Mouse (Mus musculus) heart, embryonic 13.5 days (tissue): ENCODE results near the gene Slc16a10. TPM values are rescaled to one million over a fixed set of nuclear protein-coding genes. Genes with fewer than 3 reads are reported as not detected.

ENCODE experiments used
- ATAC-seq: fragments of 200-750 bp; cut with Nextera tagmentation; 2 replicates; pipeline ENCODE4 v1.8.0; 2017; ENCODE audit warnings: moderate TSS enrichment; ENCODE audit not compliant: insufficient number of reproducible peaks, low FRiP score, low TSS enrichment; ENCODE audit errors: extremely low read depth
- H3K27ac ChIP-seq: fragments of 300-500 bp; sonication (generic); replicated peaks from 2 replicates; pipeline ENCODE4 v1.5.1; 2015; ENCODE audit warnings: moderate library complexity, mild to moderate bottlenecking, inconsistent platforms
- H3K27me3 ChIP-seq: fragments of 300-500 bp; sonication (generic); replicated peaks from 2 replicates; pipeline ENCODE4 v1.6.1; 2015; ENCODE audit warnings: mild to moderate bottlenecking, inconsistent platforms
- H3K36me3 ChIP-seq: fragments of 300-500 bp; sonication (generic); 2 replicates; pipeline ENCODE4 v1.6.1; 2015; ENCODE audit warnings: mild to moderate bottlenecking, inconsistent platforms
- H3K4me1 ChIP-seq: fragments of 300-500 bp; sonication (generic); 2 replicates; pipeline ENCODE4 v1.6.1; 2015; ENCODE audit warnings: inconsistent platforms
- H3K4me2 ChIP-seq: fragments of 300-500 bp; sonication (generic); 2 replicates; pipeline ENCODE4 v1.6.1; 2015; ENCODE audit warnings: inconsistent platforms, mild to moderate bottlenecking, moderate library complexity
- H3K4me3 ChIP-seq: fragments of 300-500 bp; sonication (generic); 2 replicates; pipeline ENCODE4 v1.5.1; 2015; ENCODE audit warnings: moderate library complexity, mild to moderate bottlenecking, inconsistent platforms
- H3K9ac ChIP-seq: fragments of 300-500 bp; sonication (generic); 2 replicates; pipeline ENCODE4 v1.6.1; 2015; ENCODE audit warnings: inconsistent platforms, mild to moderate bottlenecking, moderate library complexity
- H3K9me3 ChIP-seq: fragments of 300-500 bp; sonication (generic); 2 replicates; pipeline ENCODE4 v1.6.1; 2016; ENCODE audit warnings: inconsistent platforms
- WGBS: fragments of 180-500 bp; shearing (Covaris S2); methylation state at CpG from one replicate; pipeline ENCODE4 v1.1.7; 2015; ENCODE audit warnings: mixed read lengths; 5-methylcytosine and 5-hydroxymethylcytosine counted together
- polyA plus RNA-seq: library from polyadenylated mRNA; unstranded; fragments of >200 nt; fragmentation: Nextera tagmentation; extraction: Ambion mirVana; gene quantifications from 2 replicates; pipeline ENCODE4 v1.2.1, GENCODE M21; 2015

Slc16a10 gene
- polyA plus RNA-seq, 1 experiment from 2014 or later = 14.9 TPM

DNA sequence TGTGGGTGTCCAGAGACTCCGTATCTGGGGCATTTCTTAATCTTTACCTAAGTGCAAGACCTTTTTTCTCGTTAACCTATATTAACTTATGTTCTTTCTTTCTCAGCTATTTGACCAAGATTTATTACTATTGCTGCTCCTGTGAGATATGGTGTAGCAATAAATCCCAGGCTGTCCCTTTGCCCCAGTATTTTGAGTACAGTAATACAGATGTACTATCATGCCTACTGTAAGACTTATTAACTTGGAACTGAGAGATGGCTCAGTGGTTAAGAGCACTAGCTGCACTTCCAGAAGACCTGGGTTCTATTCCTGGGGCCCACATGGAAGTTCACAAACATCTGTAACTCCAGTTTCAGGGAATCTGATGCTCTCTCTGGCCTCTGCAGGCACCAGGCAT, 91.3 kb downstream of the Slc16a10 start:
- no peaks in the 10 kb centered on the region for H3K4me1 ChIP-seq
- no peaks in the 10 kb centered on the region for H3K9me3 ChIP-seq
- no peak for ATAC-seq
- H3K9ac ChIP-seq = no peak overlapping the region
- no peaks in the 10 kb centered on the region for H3K27me3 ChIP-seq
- peaks cover 21% of the 10 kb centered on the region for H3K36me3 ChIP-seq
- H3K27ac ChIP-seq = no peak overlapping the region
- H3K4me2 ChIP-seq = no peak overlapping the region
- H3K4me3 ChIP-seq = no peak overlapping the region
- 95% methylated on average over 2 of the region's 2 CpGs for WGBS

DNA sequence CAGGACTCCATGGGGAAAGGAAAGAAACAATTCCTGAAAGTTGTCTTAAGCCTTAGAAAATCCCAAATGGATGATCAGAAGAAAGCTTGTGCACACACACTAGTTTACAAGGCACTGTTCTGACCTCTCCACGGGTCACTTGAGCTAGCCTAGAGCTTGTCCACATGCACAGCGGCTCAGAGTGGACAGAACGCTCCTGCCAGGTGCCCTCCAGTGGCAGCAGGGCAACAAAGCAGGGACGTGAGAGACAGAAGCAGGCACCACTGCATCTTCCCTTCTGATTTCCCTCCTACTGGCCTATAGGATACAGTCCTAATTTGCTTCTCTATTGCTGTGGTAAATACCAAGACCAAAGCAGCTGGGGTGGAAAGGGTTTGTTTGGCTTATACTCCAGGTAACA, 100.7 kb downstream of the Slc16a10 start:
- H3K27ac ChIP-seq = no peak overlapping the region
- no peak overlapping the region for H3K4me2 ChIP-seq
- H3K36me3 ChIP-seq = peaks cover 3% of the 10 kb centered on the region; the same call in 1 of the 2 replicates
- no peaks in the 10 kb centered on the region for H3K4me1 ChIP-seq
- ATAC-seq = no peak
- no peak overlapping the region for H3K4me3 ChIP-seq
- WGBS = 30% methylated on average over 4 of the region's 4 CpGs
- no peak overlapping the region for H3K9ac ChIP-seq
- no peaks in the 10 kb centered on the region for H3K9me3 ChIP-seq
- no peaks in the 10 kb centered on the region for H3K27me3 ChIP-seq

DNA sequence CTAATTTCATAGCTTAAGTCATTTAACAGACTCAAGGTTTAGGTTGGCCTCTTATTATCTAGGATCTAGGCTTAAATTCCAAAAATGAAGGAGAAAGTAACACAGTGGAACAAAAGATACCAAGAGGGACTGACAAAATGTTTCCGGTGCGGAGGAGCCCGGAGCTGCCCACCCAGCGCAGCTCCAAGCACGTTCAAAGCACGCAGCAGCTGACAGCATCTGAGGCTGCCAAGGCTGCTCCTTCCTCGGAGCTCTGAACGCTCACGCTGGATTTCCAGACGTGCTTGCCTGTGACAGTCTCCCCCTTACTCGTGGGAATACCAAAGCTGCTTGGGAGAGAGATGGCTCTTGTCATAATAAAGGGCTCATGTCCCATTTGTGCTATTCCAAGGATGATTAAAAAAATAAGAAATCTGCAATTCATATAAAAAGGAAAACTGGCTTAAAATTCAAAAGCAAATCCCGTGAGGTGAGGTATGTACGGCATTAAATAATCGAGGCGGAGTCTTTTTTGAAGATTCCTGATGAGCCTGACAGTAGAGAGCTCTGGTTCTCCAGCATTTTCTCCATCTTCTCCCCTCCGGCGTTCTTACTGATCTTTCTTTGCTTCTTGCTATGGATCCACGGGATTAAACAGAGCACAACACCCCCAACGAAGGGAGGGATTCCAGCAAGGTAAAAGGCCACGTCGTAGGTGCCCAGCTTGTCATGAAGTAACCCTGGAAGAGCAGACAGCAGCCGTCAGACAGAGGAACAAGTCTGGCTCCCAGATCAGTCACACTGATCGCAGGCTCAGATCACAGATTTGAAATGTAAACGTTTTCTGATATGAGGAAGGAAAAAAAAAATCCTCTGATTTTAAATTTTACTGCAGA, 105.1 kb downstream of the Slc16a10 start:
- Histone ChIP-seq H3K4me1 (no peaks in the 10 kb centered on the region), H3K27me3 (no peaks in the 10 kb centered on the region), H3K27ac (no peak overlapping the region), H3K9me3 (no peaks in the 10 kb centered on the region), H3K4me2 (no peak overlapping the region), H3K4me3 (no peak overlapping the region), H3K9ac (no peak overlapping the region), H3K36me3 (peaks cover 3% of the 10 kb centered on the region; the same call in 1 of the 2 replicates)
- 63% methylated on average over 24 of the region's 24 CpGs for WGBS
- ATAC-seq = no peak

DNA sequence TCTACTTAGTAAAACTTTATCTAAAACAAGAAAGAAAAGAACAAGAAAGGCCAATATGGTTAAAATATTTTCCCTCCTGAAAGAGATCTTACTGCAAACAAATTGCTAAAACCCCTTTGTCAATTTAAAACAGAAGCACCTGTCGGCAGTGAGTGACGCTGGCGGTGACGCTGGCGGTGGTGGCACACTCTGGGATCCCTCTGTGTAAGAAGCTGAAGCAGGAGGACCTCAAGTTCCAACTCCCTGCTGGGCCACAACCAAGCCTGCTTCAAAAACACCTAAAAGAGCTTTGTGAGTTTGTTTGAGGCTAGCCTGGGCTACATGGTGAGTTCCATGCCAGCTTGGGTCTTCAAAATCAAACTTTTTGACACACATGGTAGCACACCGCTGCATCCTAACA, 107.1 kb downstream of the Slc16a10 start:
- Histone ChIP-seq H3K9ac (no peak overlapping the region), H3K4me3 (no peak overlapping the region), H3K27ac (no peak overlapping the region), H3K4me1 (no peaks in the 10 kb centered on the region), H3K4me2 (no peak overlapping the region), H3K36me3 (no peaks in the 10 kb centered on the region), H3K9me3 (no peaks in the 10 kb centered on the region), H3K27me3 (0 out of 2 replicates have a peak, but pooled peaks cover 2% of the 10 kb centered on the region)
- WGBS = 95% methylated on average over 6 of the region's 6 CpGs
- ATAC-seq = no peak

DNA sequence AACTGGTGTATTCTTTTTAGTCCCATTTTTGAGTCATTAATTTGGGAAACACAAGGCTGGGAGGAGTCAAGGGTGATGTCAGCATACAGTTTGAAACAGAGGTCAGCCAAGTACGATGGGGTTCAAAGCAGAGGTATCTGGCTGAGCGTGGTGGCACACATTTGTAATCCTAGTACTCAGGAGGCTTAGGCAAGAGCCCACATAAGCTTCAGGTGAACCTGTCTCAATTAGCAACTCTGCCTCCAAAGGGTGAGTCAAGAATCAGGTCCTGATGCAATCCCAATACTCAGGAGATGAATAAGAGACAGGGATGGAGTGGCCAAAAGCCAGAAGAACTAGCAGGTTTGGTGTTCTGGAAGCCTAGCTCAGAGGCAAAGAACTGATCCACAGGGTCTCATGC, 109.2 kb downstream of the Slc16a10 start:
- Histone ChIP-seq H3K27ac (no peak overlapping the region), H3K4me2 (no peak overlapping the region), H3K4me1 (no peaks in the 10 kb centered on the region), H3K4me3 (no peak overlapping the region), H3K36me3 (no peaks in the 10 kb centered on the region), H3K9me3 (no peaks in the 10 kb centered on the region), H3K9ac (no peak overlapping the region), H3K27me3 (0 out of 2 replicates have a peak, but pooled peaks cover 2% of the 10 kb centered on the region)
- WGBS = 79% methylated on average over 2 of the region's 2 CpGs
- ATAC-seq = no peak

DNA sequence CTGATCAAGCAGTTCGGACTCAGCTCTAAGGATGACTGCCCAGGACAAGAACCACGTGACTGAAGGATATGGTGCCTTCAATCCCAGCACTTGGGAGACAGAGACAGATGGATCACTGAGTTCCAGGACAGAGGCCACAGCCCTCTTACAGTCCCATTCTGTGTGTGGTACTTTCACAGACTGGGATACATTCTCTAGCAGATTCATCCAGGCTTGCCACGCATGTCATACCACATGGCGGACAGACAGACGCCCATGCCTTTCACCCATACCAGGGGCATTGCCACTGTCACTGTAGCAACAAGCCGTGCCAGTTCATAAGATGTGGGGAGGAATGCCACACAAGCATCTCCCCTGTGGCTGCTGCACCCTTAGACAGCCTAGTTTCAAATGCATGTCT, 111.3 kb downstream of the Slc16a10 start:
- Histone ChIP-seq H3K4me3 (no peak overlapping the region), H3K9ac (no peak overlapping the region), H3K4me2 (no peak overlapping the region), H3K4me1 (no peaks in the 10 kb centered on the region), H3K9me3 (peaks cover 7% of the 10 kb centered on the region; the same call in 1 of the 2 replicates), H3K36me3 (no peaks in the 10 kb centered on the region), H3K27me3 (0 out of 2 replicates have a peak, but pooled peaks cover 2% of the 10 kb centered on the region), H3K27ac (no peak overlapping the region)
- 87% methylated on average over 6 of the region's 6 CpGs for WGBS
- ATAC-seq = no peak

DNA sequence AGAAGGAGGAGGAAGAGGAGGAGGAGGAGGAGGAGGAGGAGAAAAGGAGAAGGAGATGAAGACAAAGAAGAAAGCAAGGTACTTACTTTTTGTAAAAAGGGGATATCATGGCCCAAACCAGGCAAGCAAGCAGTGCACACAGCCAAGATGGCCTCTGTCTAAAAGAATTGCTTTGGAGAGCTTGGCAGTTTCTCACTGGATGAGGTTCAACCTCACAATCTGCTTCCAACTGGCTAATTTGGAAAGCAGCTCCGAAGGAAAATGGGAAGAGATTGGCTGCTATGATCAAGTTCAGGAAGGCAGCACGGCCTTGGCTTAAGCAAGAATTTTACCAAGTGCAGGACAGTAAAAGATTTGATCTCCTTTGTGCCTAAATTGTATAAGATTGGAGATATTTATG, 112.4 kb downstream of the Slc16a10 start:
- H3K4me3 ChIP-seq = no peak overlapping the region
- H3K9me3 ChIP-seq = peaks cover 7% of the 10 kb centered on the region; the same call in 1 of the 2 replicates
- H3K9ac ChIP-seq = no peak overlapping the region
- no peak overlapping the region for H3K27ac ChIP-seq
- peaks cover 4% of the 10 kb centered on the region for H3K4me1 ChIP-seq
- H3K27me3 ChIP-seq = 0 out of 2 replicates have a peak, but pooled peaks cover 2% of the 10 kb centered on the region
- H3K4me2 ChIP-seq = no peak overlapping the region
- 83% methylated on average over 2 of the region's 2 CpGs for WGBS
- ATAC-seq = no peak
- H3K36me3 ChIP-seq = no peaks in the 10 kb centered on the region

DNA sequence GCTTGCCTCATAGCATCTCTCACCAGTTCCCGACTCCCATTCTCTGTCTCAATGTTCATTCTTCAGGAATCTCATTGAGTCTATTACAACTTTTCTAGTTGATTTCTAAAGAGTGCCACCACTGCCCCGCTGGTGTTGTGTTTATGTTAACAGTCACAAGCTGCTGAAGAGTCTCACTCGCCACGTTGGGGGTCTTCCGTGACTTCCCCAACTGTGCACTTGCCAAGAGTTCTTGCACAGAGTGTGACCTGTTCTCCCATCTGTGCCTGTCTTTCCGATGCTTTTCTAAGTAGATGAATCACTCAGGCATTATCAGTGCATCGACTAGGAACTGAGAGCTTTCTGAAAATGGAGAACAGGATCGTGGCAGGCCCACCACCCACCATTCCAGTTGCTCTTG, 114.0 kb downstream of the Slc16a10 start:
- peaks cover 7% of the 10 kb centered on the region; the same call in 1 of the 2 replicates for H3K9me3 ChIP-seq
- no peaks in the 10 kb centered on the region for H3K36me3 ChIP-seq
- H3K27ac ChIP-seq = no peak overlapping the region
- ATAC-seq = no peak
- no peak overlapping the region for H3K9ac ChIP-seq
- peaks cover 8% of the 10 kb centered on the region; the same call in 1 of the 2 replicates for H3K27me3 ChIP-seq
- H3K4me1 ChIP-seq = peaks cover 11% of the 10 kb centered on the region
- H3K4me3 ChIP-seq = no peak overlapping the region
- H3K4me2 ChIP-seq = no peak overlapping the region
- 66% methylated on average over 8 of the region's 8 CpGs for WGBS

DNA sequence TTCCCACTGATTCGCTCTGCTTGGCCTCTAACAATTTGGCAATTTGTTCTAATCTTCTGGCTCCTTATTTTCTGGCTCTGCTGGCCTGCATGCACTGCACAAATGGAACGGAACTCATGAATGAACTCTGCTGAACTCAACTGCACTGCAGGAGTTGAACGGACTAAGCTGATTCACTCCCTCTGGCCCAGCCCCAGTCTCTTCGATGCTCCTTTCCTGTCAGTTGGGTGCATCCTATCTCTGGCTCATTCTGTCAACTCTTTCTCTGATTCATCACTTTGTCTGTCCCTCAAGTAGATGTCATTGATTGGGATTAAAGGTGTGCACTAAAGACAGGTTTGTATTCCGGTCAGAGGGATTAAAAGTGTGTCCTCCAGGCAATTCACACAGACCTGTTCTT, 115.5 kb downstream of the Slc16a10 start:
- WGBS = 88% methylated on average over 5 of the region's 5 CpGs
- H3K9ac ChIP-seq = no peak overlapping the region
- no peaks in the 10 kb centered on the region for H3K36me3 ChIP-seq
- peaks cover 19% of the 10 kb centered on the region; the same call in 1 of the 2 replicates for H3K27me3 ChIP-seq
- peaks cover 11% of the 10 kb centered on the region for H3K4me1 ChIP-seq
- no peak for ATAC-seq
- H3K9me3 ChIP-seq = peaks cover 7% of the 10 kb centered on the region; the same call in 1 of the 2 replicates
- no peak overlapping the region for H3K4me2 ChIP-seq
- no peak overlapping the region for H3K4me3 ChIP-seq
- H3K27ac ChIP-seq = no peak overlapping the region

DNA sequence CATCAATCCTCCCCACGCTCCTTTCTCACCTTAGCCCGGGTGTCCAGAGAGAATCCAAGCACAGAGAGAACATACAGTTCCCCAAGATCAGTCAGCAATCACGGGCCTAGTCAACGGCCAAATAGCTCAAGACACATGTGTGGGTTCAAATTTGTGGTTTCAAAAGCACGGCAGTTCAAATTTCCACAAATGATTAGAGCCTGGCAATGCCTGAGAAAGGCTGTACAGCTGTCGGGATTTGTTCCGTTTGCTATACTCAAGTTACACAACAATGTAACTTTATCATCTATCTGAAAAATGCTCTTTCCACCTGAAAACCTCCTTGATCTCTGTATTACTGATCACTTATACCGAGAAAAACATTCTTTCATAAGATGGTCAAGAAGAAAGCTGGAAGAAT, 116.5 kb downstream of the Slc16a10 start:
- peak overlapping the region; percentile 80 for H3K9ac ChIP-seq
- peak overlapping the region; percentile 94 for H3K4me2 ChIP-seq
- H3K27ac ChIP-seq = 0 out of 2 replicates have a peak overlapping the region, but pooled peaks have one; percentile 71
- H3K9me3 ChIP-seq = peaks cover 7% of the 10 kb centered on the region; the same call in 1 of the 2 replicates
- peaks cover 11% of the 10 kb centered on the region for H3K4me1 ChIP-seq
- 60% methylated on average over 8 of the region's 8 CpGs for WGBS
- H3K4me3 ChIP-seq = peak overlapping the region; percentile 73
- H3K27me3 ChIP-seq = peaks cover 28% of the 10 kb centered on the region
- no peaks in the 10 kb centered on the region for H3K36me3 ChIP-seq
- no peak for ATAC-seq

DNA sequence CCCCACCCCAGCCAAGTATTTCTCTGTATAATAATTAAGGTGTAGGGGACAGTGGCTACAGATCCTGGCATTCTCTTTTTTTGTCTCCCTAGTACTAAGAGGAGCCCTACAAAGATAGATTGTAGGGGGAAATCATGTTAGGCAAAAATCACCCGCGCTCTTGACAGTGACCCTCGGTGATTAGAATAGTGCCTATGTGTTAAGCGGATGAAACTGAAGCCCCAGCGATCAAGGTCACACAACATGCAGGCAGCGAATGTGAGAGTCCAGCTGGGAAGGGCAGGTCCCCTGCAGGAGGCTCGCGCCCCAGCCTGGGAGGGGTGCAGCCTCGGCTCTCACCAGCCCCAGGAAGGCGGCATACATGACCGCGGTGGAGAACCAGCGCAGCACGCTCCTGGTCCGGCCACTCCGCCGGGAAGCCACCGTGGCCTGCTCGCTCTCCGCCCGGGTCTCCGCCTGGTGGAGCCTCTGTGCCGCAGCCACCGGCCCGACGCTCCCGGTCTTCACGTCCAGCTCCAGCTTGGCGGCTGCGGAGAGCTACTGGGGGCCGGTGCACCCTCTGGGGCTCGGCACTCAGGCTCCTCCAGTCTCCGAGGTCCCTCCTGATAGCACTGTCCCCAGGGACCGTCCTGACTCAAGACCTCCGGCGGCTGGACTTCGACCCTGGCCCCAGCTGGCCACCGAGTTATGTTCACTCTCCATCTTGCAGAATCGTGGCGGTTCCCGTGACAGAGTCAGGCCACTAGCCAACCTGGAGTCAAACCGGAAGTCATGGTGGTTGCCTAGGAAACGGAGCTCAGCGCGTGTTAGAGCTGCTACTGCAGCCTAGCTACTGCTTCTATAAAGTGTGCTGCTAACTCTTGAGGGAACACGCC, 117.3 kb downstream of the Slc16a10 start, which contains the start of gene Mfsd4b1:
Gene Mfsd4b1, minus strand, starts transcription at position 715 of the 875 bp plus-strand sequence.
- ATAC-seq = peak; percentile 61; the same call in 1 of the 2 replicates
- under 1% methylated on average over 46 of the region's 46 CpGs for WGBS
- Histone ChIP-seq H3K4me1 (peaks cover 16% of the 10 kb centered on the region), H3K9me3 (peaks cover 7% of the 10 kb centered on the region; the same call in 1 of the 2 replicates), H3K4me2 (peak within 1 kb of the TSS; percentile 94), H3K4me3 (peak within 1 kb of the TSS; percentile 73), H3K9ac (peak within 1 kb of the TSS; percentile 80), H3K27me3 (peaks cover 26% of the 10 kb centered on the region), H3K36me3 (no peaks in the 10 kb centered on the region), H3K27ac (peak within 1 kb of the TSS; percentile 71)
